In genomic region chr12:98991076-98991829, GRCm38 (mm10) we compare ENCODE assay signal across 15 mouse cellular contexts.
A peak's percentile ranks its signal among the peaks of the same experiment; 100 is the strongest.
DNase-seq lines count a peak whose midpoint lies in the region; ATAC-seq and TF ChIP-seq lines count a peak whose summit lies in the region.
"Had no signal": no experiment of that assay in that cellular context is flagged by ENCODE, and none has a peak within 500 bp of the region (broad histone marks: within the 10 kb centered on the region; RNA-seq: fewer than 3 reads in every experiment).

No protein-coding gene starts in this region.

- H3K36me3 ChIP-seq in hindbrain, postnatal 0 days (ENCODE audit: insufficient read depth, low read length), result no peaks in the 10 kb centered on the region

- H3K27ac ChIP-seq in hindbrain, postnatal 0 days, result peak overlapping the region; percentile 77
- H3K27ac ChIP-seq: gastrocnemius, adult 2 months had no signal

- no peaks in the 10 kb centered on the region for H3K9me3 ChIP-seq in hindbrain, postnatal 0 days (ENCODE audit: low read length)

- H3K4me1 ChIP-seq in hindbrain, postnatal 0 days (ENCODE audit: insufficient read depth, low read length), result peaks cover 2% of the 10 kb centered on the region; the same call in 1 of the 2 replicates

- TF ChIP-seq CTCF in hindbrain, postnatal 0 days (IDR thresholded peaks at IDR 0.05; ENCODE audit: low read depth), result no peak

- DNase-seq in frontal cortex, postnatal 14 days (ENCODE audit: low spot score in 2 of 2), result no peak
- DNase-seq in right cerebral cortex, postnatal 25 days, result peak; percentile 49
- DNase-seq in right cerebral cortex, postnatal 14 days, result no peak
- peak; percentile 34 for DNase-seq in hindbrain, postnatal 0 days (ENCODE audit: low spot score)
- DNase-seq in telencephalon, adult 2 months (ENCODE audit: low read depth, low spot score), result peak; percentile 51
- no peak for DNase-seq in T-cell, adult 2 months (ENCODE audit: low spot score)
- DNase-seq: adrenal gland, postnatal 36 days; gastrocnemius, adult 2 months; heart, postnatal 14 days; kidney, adult 18-20 months; liver; thymus, adult 18-20 months had no signal

- H3K4me3 ChIP-seq in hindbrain, postnatal 0 days (ENCODE audit: low read length), result no peak overlapping the region
- H3K4me3 ChIP-seq: gastrocnemius, adult 2 months had no signal

- H3K4me2 ChIP-seq in hindbrain, postnatal 0 days (ENCODE audit: low read depth, low read length), result no peak overlapping the region

- H3K9ac ChIP-seq in hindbrain, postnatal 0 days (replicated peaks; ENCODE audit: low read length), result no peak overlapping the region

- peak; percentile 62 for ATAC-seq in frontal cortex, adult (ENCODE audit: low TSS enrichment)
- ATAC-seq in hindbrain, postnatal 0 days, result peak; percentile 66
- no peak for ATAC-seq in megakaryocyte, adult 5-6 weeks (ENCODE audit: poor library complexity, severe bottlenecking)
- ATAC-seq: lung, postnatal 0 days had no signal

- no peaks in the 10 kb centered on the region for H3K27me3 ChIP-seq in hindbrain, postnatal 0 days (ENCODE audit: insufficient read depth, low read length)

- 14% methylated on average over 2 of the region's 2 CpGs for WGBS in hindbrain, postnatal 0 days

Comparison
In these comparisons a context has a peak if more than half of its experiments do, and no peak if none do; other contexts are left out.
1. DNase-seq: peak in right cerebral cortex, postnatal 25 days (single experiment), hindbrain, postnatal 0 days (single experiment) and telencephalon, adult 2 months (single experiment); none in frontal cortex, postnatal 14 days (0 of 2), right cerebral cortex, postnatal 14 days (single experiment) and T-cell, adult 2 months (single experiment).